Mouse (Mus musculus): ENCODE results near the gene Ppp1cc. TPM values are rescaled to one million over a fixed set of nuclear protein-coding genes. Genes with fewer than 3 reads are reported as not detected.

Ppp1cc gene
- 109 and 114 TPM in 2 replicates for polyA plus RNA-seq (2015; fragmentation: Nextera tagmentation; extraction: Ambion mirVana)

DNA sequence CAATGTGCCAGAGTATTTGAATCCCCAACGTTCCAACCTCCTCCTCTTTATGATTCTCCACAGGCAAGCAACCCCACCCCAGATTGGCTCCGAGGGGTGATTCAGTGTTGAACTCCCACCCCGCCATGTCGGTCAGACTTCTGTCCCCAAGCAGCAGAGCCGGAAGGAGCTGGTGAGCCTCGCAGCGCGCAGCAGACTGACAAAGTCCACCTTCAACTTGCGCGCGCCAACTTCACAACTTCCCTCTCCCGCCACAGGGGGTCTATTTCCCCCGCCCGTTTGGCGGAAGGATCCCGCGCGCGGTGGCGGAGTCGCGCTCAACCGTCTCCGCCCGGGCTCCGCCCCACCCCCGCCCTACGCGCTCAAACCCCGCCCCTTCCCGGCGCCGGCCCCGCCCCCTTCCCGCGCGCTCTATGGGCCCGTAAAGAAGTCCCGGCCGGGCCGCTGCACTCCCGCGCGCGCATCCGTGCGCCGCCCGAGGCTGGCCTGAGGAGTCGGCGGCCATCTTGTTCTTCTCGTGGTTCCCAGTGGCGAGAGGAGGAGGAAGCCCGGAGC is at the start of gene Ppp1cc:
Ppp1cc (plus strand) TSS at position 452 of the 555 bp plus-strand sequence.
- WGBS (ENCODE audit: insufficient replicate concordance): under 1% methylated on average over 51 of the region's 54 CpGs
- H3K27ac ChIP-seq (ENCODE audit: low read length): peak within 1 kb of the TSS; percentile 72
- H3K4me1 ChIP-seq (ENCODE audit: control insufficient read depth, low read depth, low read length): peaks cover 55% of the 10 kb centered on the region
- ATAC-seq (ENCODE audit: low read depth): peak; percentile 93
- H3K4me2 ChIP-seq (ENCODE audit: low read depth, low read length): peak within 1 kb of the TSS; percentile 68
- no peaks in the 10 kb centered on the region for H3K9me3 ChIP-seq (replicated peaks; ENCODE audit: control insufficient read depth, low read length)
- H3K4me3 ChIP-seq (ENCODE audit: low read depth, low read length): peak within 1 kb of the TSS; percentile 94
- H3K36me3 ChIP-seq (ENCODE audit: control insufficient read depth, insufficient read depth): no peaks in the 10 kb centered on the region; the same call in 1 of the 2 replicates
- H3K27me3 ChIP-seq (ENCODE audit: control insufficient read depth, insufficient read depth, low read depth, low read length): no peaks in the 10 kb centered on the region
- H3K9ac ChIP-seq (ENCODE audit: low read depth, low read length): peak within 1 kb of the TSS; percentile 89

DNA sequence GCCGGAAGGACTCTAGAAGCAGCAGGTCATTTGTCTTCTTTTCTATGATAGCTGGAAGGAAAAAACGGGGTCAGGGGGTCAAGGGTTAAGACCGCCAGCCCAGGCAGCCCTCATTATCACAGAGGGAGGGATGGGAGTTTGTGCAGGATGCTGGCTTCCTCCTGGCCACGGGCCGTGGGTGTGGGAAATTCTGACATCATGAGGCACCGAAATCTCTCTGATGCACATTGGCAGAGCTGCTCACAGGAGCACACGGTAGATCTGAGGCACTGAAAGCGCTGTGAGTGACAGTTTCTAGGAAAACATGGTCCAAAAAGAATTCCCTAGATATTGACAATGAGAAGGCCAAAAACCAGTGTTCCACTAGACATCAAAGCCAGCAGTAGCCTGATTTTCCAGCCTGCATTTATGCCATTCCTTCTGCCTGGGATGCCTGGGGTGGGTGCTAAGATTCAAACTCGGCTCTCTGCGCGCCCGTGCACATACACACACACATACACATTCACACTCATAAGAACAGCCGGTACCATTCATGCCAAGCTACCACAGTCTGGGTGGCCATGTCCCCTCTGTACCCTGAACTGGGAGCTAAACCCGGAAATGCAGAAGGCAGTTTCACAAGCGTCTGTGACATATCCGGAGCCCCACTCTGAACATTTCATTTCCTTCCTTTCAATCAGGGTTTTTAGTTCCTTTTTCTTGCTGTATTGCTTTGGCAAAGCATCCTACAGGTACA is 48.6 kb upstream of the Ppp1cc start:
- ATAC-seq (ENCODE audit: low read depth): no peak
- Histone ChIP-seq H3K4me2 (ENCODE audit: low read depth, low read length) (no peak overlapping the region), H3K4me3 (ENCODE audit: low read depth, low read length) (no peak overlapping the region), H3K27me3 (ENCODE audit: control insufficient read depth, insufficient read depth, low read depth, low read length) (no peaks in the 10 kb centered on the region; the same call in 1 of the 2 replicates), H3K9ac (ENCODE audit: low read depth, low read length) (no peak overlapping the region), H3K4me1 (ENCODE audit: control insufficient read depth, low read depth, low read length) (peaks cover 4% of the 10 kb centered on the region), H3K36me3 (ENCODE audit: control insufficient read depth, insufficient read depth) (no peaks in the 10 kb centered on the region), H3K27ac (ENCODE audit: low read length) (0 out of 2 replicates have a peak overlapping the region, but pooled peaks have one; percentile 19), H3K9me3 (replicated peaks; ENCODE audit: control insufficient read depth, low read length) (no peaks in the 10 kb centered on the region)
- WGBS (ENCODE audit: insufficient replicate concordance): 44% methylated on average over 16 of the region's 16 CpGs

DNA sequence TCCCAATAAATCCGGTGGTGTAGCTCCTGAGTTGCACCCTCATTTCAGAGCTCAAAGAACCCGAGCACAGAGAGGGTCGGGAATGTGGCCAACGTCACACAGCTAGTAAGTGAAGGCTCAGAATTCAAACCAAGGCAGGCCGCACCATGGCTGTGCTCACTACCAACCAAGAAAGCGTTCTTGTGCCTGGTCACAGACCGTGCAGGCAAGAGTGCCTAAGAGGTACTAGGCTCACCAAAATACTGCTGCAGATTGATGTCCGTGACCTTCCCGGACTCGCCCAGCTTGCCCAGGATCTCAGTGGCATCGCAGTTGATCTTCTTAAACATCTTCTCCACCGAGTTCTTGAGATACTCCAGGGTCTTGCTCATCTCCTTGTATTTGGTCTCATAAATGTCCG is 47.5 kb upstream of the Ppp1cc start:
- Histone ChIP-seq H3K4me3 (ENCODE audit: low read depth, low read length) (no peak overlapping the region), H3K9me3 (replicated peaks; ENCODE audit: control insufficient read depth, low read length) (no peaks in the 10 kb centered on the region), H3K36me3 (ENCODE audit: control insufficient read depth, insufficient read depth) (no peaks in the 10 kb centered on the region), H3K9ac (ENCODE audit: low read depth, low read length) (no peak overlapping the region), H3K4me2 (ENCODE audit: low read depth, low read length) (no peak overlapping the region), H3K4me1 (ENCODE audit: control insufficient read depth, low read depth, low read length) (peaks cover 4% of the 10 kb centered on the region), H3K27me3 (ENCODE audit: control insufficient read depth, insufficient read depth, low read depth, low read length) (no peaks in the 10 kb centered on the region; the same call in 1 of the 2 replicates), H3K27ac (ENCODE audit: low read length) (no peak overlapping the region)
- 68% methylated on average over 13 of the region's 13 CpGs for WGBS (ENCODE audit: insufficient replicate concordance)
- no peak for ATAC-seq (ENCODE audit: low read depth)

DNA sequence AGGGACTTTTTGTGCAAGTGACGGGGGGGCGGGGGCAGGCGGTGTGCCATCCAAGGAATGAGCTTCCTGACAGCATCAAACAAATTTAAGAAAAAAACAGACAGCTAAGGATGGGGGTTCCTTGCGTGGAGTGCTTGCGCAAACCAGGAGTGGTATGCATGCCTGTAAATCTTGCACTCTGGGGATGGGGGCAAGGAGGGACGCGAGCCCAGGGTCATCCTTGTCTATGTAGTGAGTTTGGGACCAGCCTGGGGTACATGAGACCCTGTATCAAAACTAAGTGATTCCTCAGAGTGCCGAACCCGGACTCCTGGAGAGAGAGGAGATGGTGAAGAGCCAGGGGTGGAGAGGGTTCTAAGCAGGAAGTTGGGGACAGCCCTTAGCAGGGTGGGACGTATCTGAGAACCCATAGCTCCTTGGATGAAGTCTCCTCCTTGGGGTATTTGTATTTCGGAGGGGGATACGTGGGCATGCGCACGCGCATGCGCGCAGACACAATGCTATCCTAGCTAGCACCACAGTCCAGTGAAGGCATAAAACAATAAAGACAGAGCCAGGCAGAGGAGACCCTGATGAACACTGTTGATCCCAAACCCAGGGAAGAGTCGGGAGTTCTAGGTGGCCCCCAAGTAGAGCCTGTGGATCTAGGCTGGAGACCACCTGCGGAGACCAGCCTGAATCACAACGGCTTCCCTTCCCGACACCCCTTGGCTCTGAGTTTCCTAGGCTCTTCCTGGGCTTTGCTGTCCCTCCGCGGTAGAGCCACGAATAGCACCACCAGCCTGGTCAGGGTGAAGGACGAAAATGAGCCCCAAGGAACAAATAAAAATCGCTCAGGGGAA is 46.8 kb upstream of the Ppp1cc start:
- Histone ChIP-seq H3K9ac (ENCODE audit: low read depth, low read length) (no peak overlapping the region), H3K36me3 (ENCODE audit: control insufficient read depth, insufficient read depth) (no peaks in the 10 kb centered on the region), H3K4me2 (ENCODE audit: low read depth, low read length) (no peak overlapping the region), H3K9me3 (replicated peaks; ENCODE audit: control insufficient read depth, low read length) (no peaks in the 10 kb centered on the region), H3K4me3 (ENCODE audit: low read depth, low read length) (no peak overlapping the region), H3K4me1 (ENCODE audit: control insufficient read depth, low read depth, low read length) (peaks cover 4% of the 10 kb centered on the region), H3K27me3 (ENCODE audit: control insufficient read depth, insufficient read depth, low read depth, low read length) (no peaks in the 10 kb centered on the region; the same call in 1 of the 2 replicates), H3K27ac (ENCODE audit: low read length) (no peak overlapping the region)
- no peak for ATAC-seq (ENCODE audit: low read depth)
- 59% methylated on average over 26 of the region's 26 CpGs for WGBS (ENCODE audit: insufficient replicate concordance)

DNA sequence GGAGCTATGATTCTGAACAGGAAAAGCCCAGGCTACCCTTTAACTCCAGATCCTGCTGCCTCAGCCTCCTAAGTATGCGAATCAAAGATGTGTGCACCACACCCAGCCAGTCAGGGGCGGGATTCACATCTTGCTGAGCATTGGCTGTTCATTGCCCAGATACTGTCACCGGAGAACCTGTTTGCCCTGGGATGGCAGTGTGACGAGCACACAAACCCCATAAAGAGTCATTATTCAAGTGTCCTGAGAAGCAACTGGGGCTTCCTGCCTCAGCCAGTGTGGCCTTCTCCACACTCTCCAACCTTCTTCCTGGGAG is 46.2 kb upstream of the Ppp1cc start:
- 37% methylated on average over 4 of the region's 4 CpGs for WGBS (ENCODE audit: insufficient replicate concordance)

DNA sequence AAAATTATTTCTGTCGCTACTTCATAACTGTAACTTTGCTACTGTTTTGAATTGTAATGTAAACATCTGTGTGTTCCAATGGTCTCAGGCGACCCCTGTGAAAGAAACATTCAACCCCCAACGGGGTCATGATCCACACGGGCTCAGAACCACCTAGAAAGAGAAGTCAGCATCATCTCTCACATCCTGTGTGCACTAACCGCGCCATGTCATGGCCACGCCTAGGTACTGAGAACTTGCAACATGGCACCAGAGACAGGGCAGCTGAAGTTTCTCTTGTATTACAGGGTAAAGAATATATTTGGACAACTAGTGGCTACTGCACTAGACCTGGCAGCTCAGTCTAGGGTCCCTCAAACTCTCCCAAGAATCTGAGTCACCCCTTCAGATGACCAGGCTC is 44.6 kb upstream of the Ppp1cc start:
- 49% methylated on average over 7 of the region's 7 CpGs for WGBS (ENCODE audit: insufficient replicate concordance)
- H3K27ac ChIP-seq (ENCODE audit: low read length): no peak overlapping the region
- H3K36me3 ChIP-seq (ENCODE audit: control insufficient read depth, insufficient read depth): no peaks in the 10 kb centered on the region
- peaks cover 4% of the 10 kb centered on the region for H3K4me1 ChIP-seq (ENCODE audit: control insufficient read depth, low read depth, low read length)
- ATAC-seq (ENCODE audit: low read depth): no peak
- H3K9ac ChIP-seq (ENCODE audit: low read depth, low read length): no peak overlapping the region
- no peak overlapping the region for H3K4me2 ChIP-seq (ENCODE audit: low read depth, low read length)
- no peak overlapping the region for H3K4me3 ChIP-seq (ENCODE audit: low read depth, low read length)
- H3K27me3 ChIP-seq (ENCODE audit: control insufficient read depth, insufficient read depth, low read depth, low read length): no peaks in the 10 kb centered on the region; the same call in 1 of the 2 replicates
- H3K9me3 ChIP-seq (replicated peaks; ENCODE audit: control insufficient read depth, low read length): no peaks in the 10 kb centered on the region

More for the DNA sequence above, 46.2 kb upstream of the Ppp1cc start:
- no peak for ATAC-seq (ENCODE audit: low read depth)
- H3K4me1 ChIP-seq (ENCODE audit: control insufficient read depth, low read depth, low read length): peaks cover 4% of the 10 kb centered on the region
- H3K9me3 ChIP-seq (replicated peaks; ENCODE audit: control insufficient read depth, low read length): no peaks in the 10 kb centered on the region
- no peak overlapping the region for H3K27ac ChIP-seq (ENCODE audit: low read length)
- H3K36me3 ChIP-seq (ENCODE audit: control insufficient read depth, insufficient read depth): no peaks in the 10 kb centered on the region
- H3K27me3 ChIP-seq (ENCODE audit: control insufficient read depth, insufficient read depth, low read depth, low read length): no peaks in the 10 kb centered on the region; the same call in 1 of the 2 replicates
- H3K4me2 ChIP-seq (ENCODE audit: low read depth, low read length): no peak overlapping the region
- H3K4me3 ChIP-seq (ENCODE audit: low read depth, low read length): no peak overlapping the region
- H3K9ac ChIP-seq (ENCODE audit: low read depth, low read length): no peak overlapping the region

DNA sequence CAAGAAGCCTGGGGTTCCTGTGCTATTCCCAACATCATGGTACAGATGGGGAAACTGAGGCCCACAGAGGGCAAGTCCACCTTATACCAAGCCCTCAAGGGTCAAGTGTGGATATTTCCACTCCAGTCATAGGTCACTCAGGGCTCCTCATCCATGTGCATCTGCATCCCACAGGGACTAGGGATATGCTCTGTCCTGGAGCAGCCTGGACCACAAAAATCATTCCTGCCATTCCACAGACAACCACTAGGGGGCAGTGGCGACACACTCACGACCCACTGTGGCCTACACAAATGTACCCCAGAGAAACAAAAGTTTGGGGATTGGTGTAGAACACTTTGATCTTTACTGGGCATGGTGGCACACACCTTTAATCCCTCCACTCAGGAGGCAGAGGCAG is 43.9 kb upstream of the Ppp1cc start:
- Histone ChIP-seq H3K27ac (ENCODE audit: low read length) (no peak overlapping the region), H3K4me2 (ENCODE audit: low read depth, low read length) (no peak overlapping the region), H3K9ac (ENCODE audit: low read depth, low read length) (no peak overlapping the region), H3K27me3 (ENCODE audit: control insufficient read depth, insufficient read depth, low read depth, low read length) (no peaks in the 10 kb centered on the region), H3K36me3 (ENCODE audit: control insufficient read depth, insufficient read depth) (no peaks in the 10 kb centered on the region), H3K4me3 (ENCODE audit: low read depth, low read length) (no peak overlapping the region), H3K9me3 (replicated peaks; ENCODE audit: control insufficient read depth, low read length) (no peaks in the 10 kb centered on the region), H3K4me1 (ENCODE audit: control insufficient read depth, low read depth, low read length) (peaks cover under 1% of the 10 kb centered on the region)
- 0% methylated on average over 2 of the region's 2 CpGs for WGBS (ENCODE audit: insufficient replicate concordance)
- no peak for ATAC-seq (ENCODE audit: low read depth)

DNA sequence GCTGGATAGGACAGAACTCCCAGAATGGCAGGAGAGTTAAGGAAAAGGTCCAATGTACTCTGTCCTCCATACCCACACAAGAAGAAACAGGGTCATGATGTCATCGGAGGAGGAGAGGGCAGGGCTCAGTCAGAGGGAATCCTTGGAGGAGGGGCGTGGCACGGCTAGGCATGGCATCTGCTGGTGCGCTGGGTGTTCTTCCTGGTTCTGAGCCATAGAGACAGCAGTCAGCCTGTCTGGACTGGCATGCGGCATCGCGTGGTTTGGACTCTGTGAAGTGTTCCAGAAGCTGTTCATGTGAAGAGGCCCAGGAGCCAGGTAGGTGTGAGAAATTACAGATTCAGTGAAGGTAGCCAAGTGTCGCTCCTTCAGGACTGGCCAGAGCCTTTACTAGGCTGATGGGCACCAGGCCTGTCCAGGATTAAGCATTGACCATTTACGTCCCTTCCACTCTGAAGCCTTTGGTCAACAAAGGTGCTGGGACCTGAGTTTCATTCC is 42.8 kb upstream of the Ppp1cc start:
- no peak for ATAC-seq (ENCODE audit: low read depth)
- Histone ChIP-seq H3K4me2 (ENCODE audit: low read depth, low read length) (no peak overlapping the region), H3K27me3 (ENCODE audit: control insufficient read depth, insufficient read depth, low read depth, low read length) (no peaks in the 10 kb centered on the region), H3K9me3 (replicated peaks; ENCODE audit: control insufficient read depth, low read length) (no peaks in the 10 kb centered on the region), H3K36me3 (ENCODE audit: control insufficient read depth, insufficient read depth) (no peaks in the 10 kb centered on the region), H3K27ac (ENCODE audit: low read length) (no peak overlapping the region), H3K4me1 (ENCODE audit: control insufficient read depth, low read depth, low read length) (no peaks in the 10 kb centered on the region), H3K4me3 (ENCODE audit: low read depth, low read length) (no peak overlapping the region), H3K9ac (ENCODE audit: low read depth, low read length) (no peak overlapping the region)
- WGBS (ENCODE audit: insufficient replicate concordance): 86% methylated on average over 9 of the region's 9 CpGs

Data from liver, embryonic 16.5 days (tissue).